Mouse (Mus musculus) neural tube, embryonic 12.5 days (tissue): ENCODE measurements around the gene Mical2. TPM values are rescaled to one million over a fixed set of nuclear protein-coding genes. Genes with fewer than 3 reads are reported as not detected.

ENCODE experiments used
- ATAC-seq: fragments of 200-750 bp; cut with Nextera tagmentation; 2 replicates; pipeline ENCODE4 v1.8.0; 2017; ENCODE audit warnings: low read depth, mild to moderate bottlenecking, moderate TSS enrichment, moderate library complexity; ENCODE audit not compliant: low FRiP score
- H3K27ac ChIP-seq: fragments of 300-500 bp; sonication (generic); 2 replicates; pipeline ENCODE4 v1.5.1; 2016
- H3K27me3 ChIP-seq: fragments of 300-500 bp; sonication (generic); replicated peaks from 2 replicates; pipeline ENCODE4 v1.6.1; 2016; ENCODE audit warnings: mild to moderate bottlenecking
- H3K36me3 ChIP-seq: fragments of 300-500 bp; sonication (generic); 2 replicates; pipeline ENCODE4 v1.6.1; 2016; ENCODE audit warnings: mild to moderate bottlenecking
- H3K4me1 ChIP-seq: fragments of 300-500 bp; sonication (generic); 2 replicates; pipeline ENCODE4 v1.6.1; 2016
- H3K4me2 ChIP-seq: fragments of 300-500 bp; sonication (generic); replicated peaks from 2 replicates; pipeline ENCODE4 v1.6.1; 2016; ENCODE audit warnings: mild to moderate bottlenecking
- H3K4me3 ChIP-seq: fragments of 300-500 bp; sonication (generic); 2 replicates; pipeline ENCODE4 v1.5.1; 2016
- H3K9ac ChIP-seq: fragments of 300-500 bp; sonication (generic); 2 replicates; pipeline ENCODE4 v1.6.1; 2016; ENCODE audit warnings: mild to moderate bottlenecking
- H3K9me3 ChIP-seq: fragments of 300-500 bp; sonication (generic); 2 replicates; pipeline ENCODE4 v1.6.1; 2016; ENCODE audit warnings: mild to moderate bottlenecking
- WGBS: fragments of 180-500 bp; shearing (Covaris S2); methylation state at CpG from one replicate; pipeline ENCODE4 v1.1.7; 2016; 5-methylcytosine and 5-hydroxymethylcytosine counted together
- polyA plus RNA-seq: library from polyadenylated mRNA; unstranded; fragments of >200 nt; fragmentation: Nextera tagmentation; extraction: Ambion mirVana; gene quantifications from 2 replicates; pipeline ENCODE4 v1.2.1, GENCODE M21; 2016

Mical2 gene
- polyA plus RNA-seq, 1 experiment from 2014 or later: 2.0 TPM

GRCm38 (mm10) chr7:112313670-112314069 is 88.0 kb downstream of the Mical2 start:
- Histone ChIP-seq H3K9me3 (no peaks in the 10 kb centered on the region), H3K27me3 (no peaks in the 10 kb centered on the region; the same call in 1 of the 2 replicates), H3K27ac (no peak overlapping the region), H3K4me1 (peaks cover 8% of the 10 kb centered on the region), H3K4me2 (no peak overlapping the region), H3K36me3 (no peaks in the 10 kb centered on the region), H3K4me3 (no peak overlapping the region), H3K9ac (no peak overlapping the region)
- ATAC-seq: peak; percentile 58; the same call in 1 of the 2 replicates
- 32% methylated on average over 5 of the region's 5 CpGs for WGBS

GRCm38 (mm10) chr7:112316239-112316638 is 90.6 kb downstream of the Mical2 start:
- Histone ChIP-seq H3K4me2 (no peak overlapping the region), H3K27me3 (no peaks in the 10 kb centered on the region; the same call in 1 of the 2 replicates), H3K9me3 (no peaks in the 10 kb centered on the region), H3K4me1 (peaks cover 8% of the 10 kb centered on the region), H3K4me3 (no peak overlapping the region), H3K36me3 (no peaks in the 10 kb centered on the region), H3K9ac (no peak overlapping the region), H3K27ac (no peak overlapping the region)
- no peak for ATAC-seq
- 100% methylated on average over 1 of the region's 1 CpGs for WGBS

GRCm38 (mm10) chr7:112317491-112317890 is 91.8 kb downstream of the Mical2 start:
- 68% methylated on average over 5 of the region's 5 CpGs for WGBS

GRCm38 (mm10) chr7:112318306-112318705 is 92.7 kb downstream of the Mical2 start:
- Histone ChIP-seq H3K27ac (no peak overlapping the region), H3K9ac (no peak overlapping the region), H3K36me3 (no peaks in the 10 kb centered on the region), H3K4me2 (no peak overlapping the region), H3K4me3 (no peak overlapping the region), H3K4me1 (peaks cover 6% of the 10 kb centered on the region), H3K27me3 (no peaks in the 10 kb centered on the region; the same call in 1 of the 2 replicates), H3K9me3 (no peaks in the 10 kb centered on the region)
- WGBS: 93% methylated on average over 11 of the region's 11 CpGs
- ATAC-seq: no peak

More at GRCm38 (mm10) chr7:112317491-112317890, 91.8 kb downstream of the Mical2 start:
- H3K9ac ChIP-seq: no peak overlapping the region
- no peak overlapping the region for H3K4me2 ChIP-seq
- H3K4me3 ChIP-seq: no peak overlapping the region
- no peaks in the 10 kb centered on the region for H3K9me3 ChIP-seq
- H3K27ac ChIP-seq: no peak overlapping the region
- no peaks in the 10 kb centered on the region for H3K36me3 ChIP-seq
- H3K4me1 ChIP-seq: peaks cover 8% of the 10 kb centered on the region
- no peaks in the 10 kb centered on the region; the same call in 1 of the 2 replicates for H3K27me3 ChIP-seq
- ATAC-seq: no peak

- ATAC-seq: no peak
- H3K9me3 ChIP-seq: no peaks in the 10 kb centered on the region
- WGBS: 80% methylated on average over 4 of the region's 4 CpGs
Observed at GRCm38 (mm10) chr7:112319419-112319818, 93.8 kb downstream of the Mical2 start.

GRCm38 (mm10) chr7:112320052-112320730 is 94.5 kb downstream of the Mical2 start:
- no peak for ATAC-seq
- no peaks in the 10 kb centered on the region; the same call in 1 of the 2 replicates for H3K27me3 ChIP-seq
- no peak overlapping the region for H3K27ac ChIP-seq
- H3K36me3 ChIP-seq: no peaks in the 10 kb centered on the region
- 93% methylated on average over 3 of the region's 3 CpGs for WGBS
- no peak overlapping the region for H3K9ac ChIP-seq
- H3K4me3 ChIP-seq: no peak overlapping the region
- no peaks in the 10 kb centered on the region for H3K4me1 ChIP-seq
- H3K9me3 ChIP-seq: no peaks in the 10 kb centered on the region
- H3K4me2 ChIP-seq: no peak overlapping the region

More at GRCm38 (mm10) chr7:112319419-112319818, 93.8 kb downstream of the Mical2 start:
- H3K4me2 ChIP-seq: no peak overlapping the region
- H3K27ac ChIP-seq: no peak overlapping the region
- H3K9ac ChIP-seq: no peak overlapping the region
- no peaks in the 10 kb centered on the region for H3K36me3 ChIP-seq
- H3K27me3 ChIP-seq: no peaks in the 10 kb centered on the region; the same call in 1 of the 2 replicates
- no peak overlapping the region for H3K4me3 ChIP-seq
- H3K4me1 ChIP-seq: no peaks in the 10 kb centered on the region

- ATAC-seq: no peak
Observed at GRCm38 (mm10) chr7:112321798-112322794, 96.4 kb downstream of the Mical2 start.

GRCm38 (mm10) chr7:112324577-112324976 is 98.9 kb downstream of the Mical2 start:
- Histone ChIP-seq H3K4me3 (no peak overlapping the region), H3K9me3 (no peaks in the 10 kb centered on the region), H3K4me2 (no peak overlapping the region), H3K27me3 (no peaks in the 10 kb centered on the region), H3K27ac (no peak overlapping the region), H3K9ac (no peak overlapping the region), H3K4me1 (no peaks in the 10 kb centered on the region), H3K36me3 (no peaks in the 10 kb centered on the region)
- 92% methylated on average over 5 of the region's 5 CpGs for WGBS
- no peak for ATAC-seq

More at GRCm38 (mm10) chr7:112321798-112322794, 96.4 kb downstream of the Mical2 start:
- Histone ChIP-seq H3K27me3 (no peaks in the 10 kb centered on the region), H3K4me2 (no peak overlapping the region), H3K27ac (no peak overlapping the region), H3K4me3 (no peak overlapping the region), H3K4me1 (no peaks in the 10 kb centered on the region), H3K9ac (no peak overlapping the region), H3K9me3 (no peaks in the 10 kb centered on the region), H3K36me3 (no peaks in the 10 kb centered on the region)
- WGBS: 81% methylated on average over 9 of the region's 9 CpGs

- 81% methylated on average over 4 of the region's 4 CpGs for WGBS
- H3K4me2 ChIP-seq: no peak overlapping the region
- no peak overlapping the region for H3K9ac ChIP-seq
- no peak overlapping the region for H3K27ac ChIP-seq
- no peaks in the 10 kb centered on the region for H3K9me3 ChIP-seq
- no peaks in the 10 kb centered on the region for H3K36me3 ChIP-seq
- no peak overlapping the region for H3K4me3 ChIP-seq
- no peaks in the 10 kb centered on the region for H3K27me3 ChIP-seq
- no peaks in the 10 kb centered on the region for H3K4me1 ChIP-seq
- ATAC-seq: no peak
Observed at GRCm38 (mm10) chr7:112326852-112327251, 101.2 kb downstream of the Mical2 start.

- H3K27ac ChIP-seq: no peak overlapping the region
- ATAC-seq: no peak
- WGBS: 23% methylated on average over 1 of the region's 1 CpGs
- no peaks in the 10 kb centered on the region for H3K36me3 ChIP-seq
- H3K4me3 ChIP-seq: no peak overlapping the region
- no peaks in the 10 kb centered on the region for H3K9me3 ChIP-seq
- no peaks in the 10 kb centered on the region for H3K27me3 ChIP-seq
- no peak overlapping the region for H3K9ac ChIP-seq
- no peaks in the 10 kb centered on the region for H3K4me1 ChIP-seq
- H3K4me2 ChIP-seq: no peak overlapping the region
Observed at GRCm38 (mm10) chr7:112328969-112329368, 103.3 kb downstream of the Mical2 start.

- Histone ChIP-seq H3K27me3 (no peaks in the 10 kb centered on the region), H3K9ac (no peak overlapping the region), H3K27ac (no peak overlapping the region), H3K36me3 (no peaks in the 10 kb centered on the region), H3K9me3 (no peaks in the 10 kb centered on the region), H3K4me1 (no peaks in the 10 kb centered on the region), H3K4me2 (no peak overlapping the region), H3K4me3 (no peak overlapping the region)
- 85% methylated on average over 7 of the region's 7 CpGs for WGBS
- no peak for ATAC-seq
Observed at GRCm38 (mm10) chr7:112329496-112329895, 103.8 kb downstream of the Mical2 start.

GRCm38 (mm10) chr7:112330935-112331334 is 105.3 kb downstream of the Mical2 start:
- H3K27ac ChIP-seq: no peak overlapping the region
- H3K4me1 ChIP-seq: no peaks in the 10 kb centered on the region
- 93% methylated on average over 8 of the region's 8 CpGs for WGBS
- H3K9ac ChIP-seq: no peak overlapping the region
- ATAC-seq: no peak
- no peaks in the 10 kb centered on the region for H3K9me3 ChIP-seq
- no peaks in the 10 kb centered on the region for H3K36me3 ChIP-seq
- H3K4me2 ChIP-seq: no peak overlapping the region
- H3K27me3 ChIP-seq: no peaks in the 10 kb centered on the region
- H3K4me3 ChIP-seq: no peak overlapping the region
